Mouse (Mus musculus) forebrain, embryonic 15.5 days (tissue): ENCODE data around the gene Aig1. TPM values are rescaled to one million over a fixed set of nuclear protein-coding genes. Genes with fewer than 3 reads are reported as not detected.

Source experiments
- ATAC-seq: fragments of 200-750 bp; cut with Nextera tagmentation; replicated peaks from 2 replicates; pipeline ENCODE4 v1.8.0; 2017; ENCODE audit warnings: mild to moderate bottlenecking, moderate TSS enrichment, moderate library complexity
- H3K27ac ChIP-seq: fragments of 300-500 bp; sonication (generic); replicated peaks from 2 replicates; pipeline ENCODE4 v1.5.1; 2015; ENCODE audit warnings: mild to moderate bottlenecking, inconsistent platforms
- H3K27me3 ChIP-seq: fragments of 300-500 bp; sonication (generic); 2 replicates; pipeline ENCODE4 v1.6.1; 2015; ENCODE audit warnings: inconsistent platforms
- H3K36me3 ChIP-seq: fragments of 300-500 bp; sonication (generic); 2 replicates; pipeline ENCODE4 v1.6.1; 2015; ENCODE audit warnings: mild to moderate bottlenecking, inconsistent platforms
- H3K4me1 ChIP-seq: fragments of 300-500 bp; sonication (generic); 2 replicates; pipeline ENCODE4 v1.6.1; 2015; ENCODE audit warnings: inconsistent platforms
- H3K4me2 ChIP-seq: fragments of 300-500 bp; sonication (generic); replicated peaks from 2 replicates; pipeline ENCODE4 v1.6.1; 2015; ENCODE audit warnings: mild to moderate bottlenecking, inconsistent platforms
- H3K4me3 ChIP-seq: fragments of 300-500 bp; sonication (generic); 2 replicates; pipeline ENCODE4 v1.5.1; 2015; ENCODE audit warnings: mild to moderate bottlenecking, inconsistent platforms
- H3K9ac ChIP-seq: fragments of 300-500 bp; sonication (generic); replicated peaks from 2 replicates; pipeline ENCODE4 v1.6.1; 2015; ENCODE audit warnings: mild to moderate bottlenecking, inconsistent platforms
- H3K9me3 ChIP-seq: fragments of 300-500 bp; sonication (generic); 2 replicates; pipeline ENCODE4 v1.6.1; 2016; ENCODE audit warnings: inconsistent platforms
- WGBS: fragments of 180-500 bp; shearing (Covaris S2); methylation state at CpG from one replicate; pipeline ENCODE4 v1.1.7; 2015; ENCODE audit warnings: mixed read lengths; 5-methylcytosine and 5-hydroxymethylcytosine counted together
- polyA plus RNA-seq: library from polyadenylated mRNA; unstranded; fragments of >200 nt; fragmentation: Nextera tagmentation; extraction: Ambion mirVana; gene quantifications from 2 replicates; pipeline ENCODE4 v1.2.1, GENCODE M21; 2015

Gene Aig1
- polyA plus RNA-seq, 1 experiment from 2014 or later: 71.5 TPM

GRCm38 (mm10) chr10:13767076-13767475, 101.7 kb downstream of the Aig1 start:
- H3K9ac ChIP-seq: no peak overlapping the region
- no peaks in the 10 kb centered on the region for H3K4me1 ChIP-seq
- H3K27me3 ChIP-seq: no peaks in the 10 kb centered on the region
- no peaks in the 10 kb centered on the region for H3K36me3 ChIP-seq
- 84% methylated on average over 6 of the region's 6 CpGs for WGBS
- no peak for ATAC-seq
- H3K9me3 ChIP-seq: no peaks in the 10 kb centered on the region
- H3K4me2 ChIP-seq: no peak overlapping the region
- H3K4me3 ChIP-seq: no peak overlapping the region
- no peak overlapping the region for H3K27ac ChIP-seq

- ATAC-seq: no peak
- 86% methylated on average over 2 of the region's 2 CpGs for WGBS
- no peak overlapping the region for H3K27ac ChIP-seq
- H3K9ac ChIP-seq: no peak overlapping the region
- H3K36me3 ChIP-seq: no peaks in the 10 kb centered on the region
- no peaks in the 10 kb centered on the region for H3K4me1 ChIP-seq
- no peak overlapping the region for H3K4me2 ChIP-seq
- no peaks in the 10 kb centered on the region for H3K27me3 ChIP-seq
- no peak overlapping the region for H3K4me3 ChIP-seq
- no peaks in the 10 kb centered on the region for H3K9me3 ChIP-seq
These were observed 105.6 kb downstream of the Aig1 start for GRCm38 (mm10) chr10:13763151-13763550.

GRCm38 (mm10) chr10:13754712-13755111, 114.1 kb downstream of the Aig1 start:
- Histone ChIP-seq H3K9ac (no peak overlapping the region), H3K9me3 (no peaks in the 10 kb centered on the region), H3K27me3 (no peaks in the 10 kb centered on the region), H3K4me2 (no peak overlapping the region), H3K4me1 (peaks cover 8% of the 10 kb centered on the region; the same call in 1 of the 2 replicates), H3K4me3 (no peak overlapping the region), H3K27ac (no peak overlapping the region), H3K36me3 (no peaks in the 10 kb centered on the region)
- WGBS: 97% methylated on average over 1 of the region's 1 CpGs
- no peak for ATAC-seq

GRCm38 (mm10) chr10:13753777-13754176, 115.0 kb downstream of the Aig1 start:
- 54% methylated on average over 5 of the region's 5 CpGs for WGBS
- Histone ChIP-seq H3K4me2 (no peak overlapping the region), H3K9me3 (no peaks in the 10 kb centered on the region), H3K9ac (no peak overlapping the region), H3K27ac (peak overlapping the region; percentile 13; the same call in 1 of the 2 replicates), H3K36me3 (no peaks in the 10 kb centered on the region), H3K27me3 (no peaks in the 10 kb centered on the region), H3K4me3 (no peak overlapping the region), H3K4me1 (peaks cover 8% of the 10 kb centered on the region; the same call in 1 of the 2 replicates)
- 0 out of 2 replicates have a peak, but pooled peaks have one; percentile 19 for ATAC-seq

GRCm38 (mm10) chr10:13739494-13740140, 129.2 kb downstream of the Aig1 start:
- Histone ChIP-seq H3K4me3 (no peak overlapping the region), H3K9me3 (no peaks in the 10 kb centered on the region), H3K4me2 (no peak overlapping the region), H3K9ac (no peak overlapping the region), H3K27ac (no peak overlapping the region), H3K36me3 (no peaks in the 10 kb centered on the region), H3K27me3 (no peaks in the 10 kb centered on the region), H3K4me1 (no peaks in the 10 kb centered on the region)
- WGBS: 89% methylated on average over 18 of the region's 18 CpGs
- ATAC-seq: no peak

GRCm38 (mm10) chr10:13730039-13730748, 138.6 kb downstream of the Aig1 start:
- Histone ChIP-seq H3K9ac (no peak overlapping the region), H3K27ac (no peak overlapping the region), H3K4me2 (no peak overlapping the region), H3K27me3 (no peaks in the 10 kb centered on the region), H3K36me3 (no peaks in the 10 kb centered on the region), H3K9me3 (no peaks in the 10 kb centered on the region), H3K4me1 (no peaks in the 10 kb centered on the region), H3K4me3 (no peak overlapping the region)
- no peak for ATAC-seq
- 89% methylated on average over 4 of the region's 4 CpGs for WGBS

GRCm38 (mm10) chr10:13727676-13728075, 141.1 kb downstream of the Aig1 start:
- H3K9me3 ChIP-seq: no peaks in the 10 kb centered on the region
- H3K27me3 ChIP-seq: no peaks in the 10 kb centered on the region
- no peak overlapping the region for H3K27ac ChIP-seq
- H3K4me1 ChIP-seq: no peaks in the 10 kb centered on the region
- H3K9ac ChIP-seq: no peak overlapping the region
- no peak overlapping the region for H3K4me2 ChIP-seq
- no peak for ATAC-seq
- 76% methylated on average over 6 of the region's 6 CpGs for WGBS
- H3K36me3 ChIP-seq: no peaks in the 10 kb centered on the region
- H3K4me3 ChIP-seq: no peak overlapping the region

GRCm38 (mm10) chr10:13726206-13726605, 142.6 kb downstream of the Aig1 start:
- Histone ChIP-seq H3K9ac (no peak overlapping the region), H3K36me3 (no peaks in the 10 kb centered on the region), H3K4me3 (no peak overlapping the region), H3K27ac (no peak overlapping the region), H3K9me3 (no peaks in the 10 kb centered on the region), H3K4me1 (no peaks in the 10 kb centered on the region), H3K4me2 (no peak overlapping the region), H3K27me3 (no peaks in the 10 kb centered on the region)
- no peak for ATAC-seq
- whole genome bisulfite sequencing: 72% methylated on average over 2 of the region's 2 CpGs

- no peak overlapping the region for H3K9ac ChIP-seq
- no peaks in the 10 kb centered on the region for H3K27me3 ChIP-seq
- 96% methylated on average over 3 of the region's 3 CpGs for WGBS
- no peaks in the 10 kb centered on the region for H3K36me3 ChIP-seq
- no peaks in the 10 kb centered on the region for H3K9me3 ChIP-seq
- no peak overlapping the region for H3K27ac ChIP-seq
- H3K4me1 ChIP-seq: no peaks in the 10 kb centered on the region
- no peak overlapping the region for H3K4me2 ChIP-seq
- no peak for ATAC-seq
- H3K4me3 ChIP-seq: no peak overlapping the region
These were observed 143.5 kb downstream of the Aig1 start for GRCm38 (mm10) chr10:13725276-13725675.

- Histone ChIP-seq H3K27ac (no peak overlapping the region), H3K9ac (no peak overlapping the region), H3K4me2 (no peak overlapping the region), H3K27me3 (no peaks in the 10 kb centered on the region), H3K4me1 (peaks cover 16% of the 10 kb centered on the region), H3K4me3 (no peak overlapping the region), H3K36me3 (no peaks in the 10 kb centered on the region), H3K9me3 (no peaks in the 10 kb centered on the region)
- ATAC-seq: no peak
- 48% methylated on average over 2 of the region's 2 CpGs for whole genome bisulfite sequencing
These were observed 152.6 kb downstream of the Aig1 start for GRCm38 (mm10) chr10:13716132-13716531.

- no peak overlapping the region for H3K27ac ChIP-seq
- no peak overlapping the region for H3K9ac ChIP-seq
- H3K4me2 ChIP-seq: no peak overlapping the region
- ATAC-seq: no peak
- H3K36me3 ChIP-seq: no peaks in the 10 kb centered on the region
- no peaks in the 10 kb centered on the region for H3K9me3 ChIP-seq
- no peaks in the 10 kb centered on the region for H3K27me3 ChIP-seq
- WGBS: 81% methylated on average over 6 of the region's 6 CpGs
- peaks cover 16% of the 10 kb centered on the region for H3K4me1 ChIP-seq
- H3K4me3 ChIP-seq: no peak overlapping the region
These were observed 153.2 kb downstream of the Aig1 start for GRCm38 (mm10) chr10:13715584-13715983.

GRCm38 (mm10) chr10:13714920-13715293, 153.9 kb downstream of the Aig1 start:
- no peaks in the 10 kb centered on the region for H3K27me3 ChIP-seq
- no peak overlapping the region for H3K4me3 ChIP-seq
- H3K27ac ChIP-seq: peak overlapping the region; percentile 64
- peaks cover 16% of the 10 kb centered on the region for H3K4me1 ChIP-seq
- peak overlapping the region; percentile 9; the same call in 1 of the 2 replicates for H3K4me2 ChIP-seq
- WGBS: 9% methylated on average over 7 of the region's 7 CpGs
- ATAC-seq: peak; percentile 53
- no peaks in the 10 kb centered on the region for H3K9me3 ChIP-seq
- no peaks in the 10 kb centered on the region for H3K36me3 ChIP-seq
- H3K9ac ChIP-seq: no peak overlapping the region
